Mouse (Mus musculus): Measurements from ENCODE around the gene Robo1. TPM values are rescaled to one million over a fixed set of nuclear protein-coding genes. Genes with fewer than 3 reads are reported as not detected.

Robo1 gene
- polyA plus RNA-seq, 1 experiment, result 74.4 TPM

- no peak overlapping the region for H3K27ac ChIP-seq (ENCODE audit: insufficient read depth, low read depth, low read length)
- WGBS, result 98% methylated on average over 11 of the region's 11 CpGs
- no peak overlapping the region for H3K4me3 ChIP-seq (ENCODE audit: insufficient read depth, low read depth, low read length)
- H3K4me1 ChIP-seq (ENCODE audit: control insufficient read depth, insufficient read depth, low read length), result 0 out of 2 replicates have a peak, but pooled peaks cover 4% of the 10 kb centered on the region
- TF ChIP-seq POLR2A (IDR thresholded peaks at IDR 0.05; ENCODE audit: insufficient read depth, low read depth, low read length) (no peak), CTCF (IDR thresholded peaks at IDR 0.05; ENCODE audit: insufficient read depth, low read depth, low read length) (no peak)
These were observed 696.5 kb downstream of the Robo1 start for GRCm38 (mm10) chr16:73004601-73005000.

GRCm38 (mm10) chr16:73005831-73006230, 697.7 kb downstream of the Robo1 start:
- H3K27ac ChIP-seq (ENCODE audit: insufficient read depth, low read depth, low read length), result no peak overlapping the region
- WGBS, result 78% methylated on average over 4 of the region's 4 CpGs
- TF ChIP-seq POLR2A (IDR thresholded peaks at IDR 0.05; ENCODE audit: insufficient read depth, low read depth, low read length) (no peak), CTCF (IDR thresholded peaks at IDR 0.05; ENCODE audit: insufficient read depth, low read depth, low read length) (no peak)
- H3K4me3 ChIP-seq (ENCODE audit: insufficient read depth, low read depth, low read length), result no peak overlapping the region
- H3K4me1 ChIP-seq (ENCODE audit: control insufficient read depth, insufficient read depth, low read length), result 0 out of 2 replicates have a peak, but pooled peaks cover 4% of the 10 kb centered on the region

- 24% methylated on average over 8 of the region's 8 CpGs for WGBS
These were observed 699.3 kb downstream of the Robo1 start for GRCm38 (mm10) chr16:73007434-73007833.

DNA sequence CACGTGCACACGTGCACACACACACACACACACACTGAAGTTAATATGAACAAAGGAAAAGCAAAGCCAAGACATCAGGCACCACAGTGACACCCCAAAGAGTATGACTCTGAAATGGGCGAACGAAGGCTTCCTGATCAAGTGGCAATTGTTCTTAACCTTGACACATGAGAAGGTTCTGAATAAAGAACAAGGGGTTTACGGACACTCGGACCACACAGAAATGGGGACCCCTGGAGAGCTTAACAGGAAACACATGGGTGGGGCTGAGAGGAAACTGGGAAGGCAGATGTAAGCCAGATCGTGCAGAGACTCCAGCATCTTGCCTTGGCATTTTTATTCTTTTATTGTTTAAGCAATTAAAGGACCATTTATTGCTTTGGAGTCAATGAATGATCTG, 703.2 kb downstream of the Robo1 start:
- 0 out of 2 replicates have a peak, but pooled peaks cover 4% of the 10 kb centered on the region for H3K4me1 ChIP-seq (ENCODE audit: control insufficient read depth, insufficient read depth, low read length)
- 72% methylated on average over 7 of the region's 7 CpGs for WGBS
- no peak for TF ChIP-seq CTCF (IDR thresholded peaks at IDR 0.05; ENCODE audit: insufficient read depth, low read depth, low read length)
- TF ChIP-seq POLR2A (IDR thresholded peaks at IDR 0.05; ENCODE audit: insufficient read depth, low read depth, low read length), result no peak
- no peak overlapping the region for H3K4me3 ChIP-seq (ENCODE audit: insufficient read depth, low read depth, low read length)
- no peak overlapping the region for H3K27ac ChIP-seq (ENCODE audit: insufficient read depth, low read depth, low read length)

More at GRCm38 (mm10) chr16:73007434-73007833, 699.3 kb downstream of the Robo1 start:
- Histone ChIP-seq H3K4me3 (ENCODE audit: insufficient read depth, low read depth, low read length) (no peak overlapping the region), H3K27ac (ENCODE audit: insufficient read depth, low read depth, low read length) (no peak overlapping the region), H3K4me1 (ENCODE audit: control insufficient read depth, insufficient read depth, low read length) (0 out of 2 replicates have a peak, but pooled peaks cover 4% of the 10 kb centered on the region)
- TF ChIP-seq CTCF (IDR thresholded peaks at IDR 0.05; ENCODE audit: insufficient read depth, low read depth, low read length) (no peak), POLR2A (IDR thresholded peaks at IDR 0.05; ENCODE audit: insufficient read depth, low read depth, low read length) (no peak)

GRCm38 (mm10) chr16:73012926-73013325, 704.8 kb downstream of the Robo1 start:
- H3K4me3 ChIP-seq (ENCODE audit: insufficient read depth, low read depth, low read length), result no peak overlapping the region
- no peak for TF ChIP-seq CTCF (IDR thresholded peaks at IDR 0.05; ENCODE audit: insufficient read depth, low read depth, low read length)
- no peak for TF ChIP-seq POLR2A (IDR thresholded peaks at IDR 0.05; ENCODE audit: insufficient read depth, low read depth, low read length)
- H3K4me1 ChIP-seq (ENCODE audit: control insufficient read depth, insufficient read depth, low read length), result no peaks in the 10 kb centered on the region
- 96% methylated on average over 11 of the region's 11 CpGs for WGBS
- H3K27ac ChIP-seq (ENCODE audit: insufficient read depth, low read depth, low read length), result no peak overlapping the region

- 85% methylated on average over 8 of the region's 8 CpGs for WGBS
- TF ChIP-seq CTCF (IDR thresholded peaks at IDR 0.05; ENCODE audit: insufficient read depth, low read depth, low read length) (no peak), POLR2A (IDR thresholded peaks at IDR 0.05; ENCODE audit: insufficient read depth, low read depth, low read length) (no peak)
- Histone ChIP-seq H3K4me1 (ENCODE audit: control insufficient read depth, insufficient read depth, low read length) (no peaks in the 10 kb centered on the region), H3K4me3 (ENCODE audit: insufficient read depth, low read depth, low read length) (no peak overlapping the region), H3K27ac (ENCODE audit: insufficient read depth, low read depth, low read length) (no peak overlapping the region)
These were observed 706.4 kb downstream of the Robo1 start for GRCm38 (mm10) chr16:73014544-73014943.

GRCm38 (mm10) chr16:73015976-73016375, 707.9 kb downstream of the Robo1 start:
- no peak overlapping the region for H3K4me3 ChIP-seq (ENCODE audit: insufficient read depth, low read depth, low read length)
- 81% methylated on average over 4 of the region's 4 CpGs for WGBS
- no peak overlapping the region for H3K27ac ChIP-seq (ENCODE audit: insufficient read depth, low read depth, low read length)
- TF ChIP-seq CTCF (IDR thresholded peaks at IDR 0.05; ENCODE audit: insufficient read depth, low read depth, low read length), result no peak
- no peak for TF ChIP-seq POLR2A (IDR thresholded peaks at IDR 0.05; ENCODE audit: insufficient read depth, low read depth, low read length)
- H3K4me1 ChIP-seq (ENCODE audit: control insufficient read depth, insufficient read depth, low read length), result no peaks in the 10 kb centered on the region

- 67% methylated on average over 7 of the region's 7 CpGs for WGBS
- H3K27ac ChIP-seq (ENCODE audit: insufficient read depth, low read depth, low read length), result no peak overlapping the region
These were observed 708.7 kb downstream of the Robo1 start for GRCm38 (mm10) chr16:73016801-73017200.

GRCm38 (mm10) chr16:73024326-73024725, 716.2 kb downstream of the Robo1 start:
- Histone ChIP-seq H3K4me3 (ENCODE audit: insufficient read depth, low read depth, low read length) (peak overlapping the region; percentile 6; the same call in 1 of the 2 replicates), H3K27ac (ENCODE audit: insufficient read depth, low read depth, low read length) (no peak overlapping the region), H3K4me1 (ENCODE audit: control insufficient read depth, insufficient read depth, low read length) (peaks cover 6% of the 10 kb centered on the region)
- 63% methylated on average over 13 of the region's 13 CpGs for WGBS
- TF ChIP-seq POLR2A (IDR thresholded peaks at IDR 0.05; ENCODE audit: insufficient read depth, low read depth, low read length) (no peak), CTCF (IDR thresholded peaks at IDR 0.05; ENCODE audit: insufficient read depth, low read depth, low read length) (no peak)

More at GRCm38 (mm10) chr16:73016801-73017200, 708.7 kb downstream of the Robo1 start:
- H3K4me1 ChIP-seq (ENCODE audit: control insufficient read depth, insufficient read depth, low read length), result no peaks in the 10 kb centered on the region
- TF ChIP-seq CTCF (IDR thresholded peaks at IDR 0.05; ENCODE audit: insufficient read depth, low read depth, low read length) (no peak), POLR2A (IDR thresholded peaks at IDR 0.05; ENCODE audit: insufficient read depth, low read depth, low read length) (no peak)
- no peak overlapping the region for H3K4me3 ChIP-seq (ENCODE audit: insufficient read depth, low read depth, low read length)
